Mouse (Mus musculus): ENCODE results near the gene Map2k7.
A peak's percentile ranks its signal among the peaks of the same experiment; 100 is the strongest.

The Map2k7 gene

DNA sequence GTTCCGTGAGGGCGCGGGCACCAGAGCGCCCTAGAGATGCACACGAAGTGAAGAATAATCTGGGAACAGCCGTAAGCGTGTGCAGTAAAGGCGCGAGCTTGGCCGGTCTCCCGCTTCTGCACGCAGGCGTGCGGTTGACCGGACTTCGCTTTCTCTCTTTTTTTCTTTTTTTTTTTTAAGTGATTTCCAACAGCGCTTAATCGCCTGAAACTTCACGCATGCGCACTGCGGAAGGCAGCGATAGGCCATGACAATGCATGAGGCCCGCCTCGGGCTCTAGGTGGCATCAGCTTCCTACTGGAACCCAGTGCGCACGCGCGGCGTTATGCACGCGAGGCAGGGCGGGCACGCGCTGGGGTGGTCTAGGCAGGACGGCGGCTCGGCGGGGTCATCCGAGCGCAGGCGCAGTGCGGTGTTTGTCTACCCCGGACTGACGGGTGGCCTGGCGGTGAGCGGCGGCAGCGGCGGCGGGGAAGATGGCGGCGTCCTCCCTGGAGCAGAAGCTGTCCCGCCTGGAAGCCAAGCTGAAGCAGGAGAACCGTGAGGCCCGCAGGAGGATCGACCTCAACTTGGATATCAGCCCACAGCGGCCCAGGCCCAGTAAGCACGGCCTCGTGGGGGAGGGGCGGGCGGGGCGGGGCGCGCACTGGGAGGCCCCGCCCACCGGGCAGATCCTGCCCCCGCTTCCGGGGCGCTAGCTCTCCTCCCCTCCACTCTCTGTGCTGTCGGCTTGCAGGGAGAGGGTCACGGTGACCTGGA is at the start of gene Map2k7, which contains the start of gene Gm49320:
TSS of gene Map2k7 (plus strand) at position 307 of the 759 bp plus-strand sequence.
TSS of gene Gm49320 (plus strand) at position 432 of the 759 bp plus-strand sequence.
- peak; percentile 100 for DNase-seq (ENCODE audit: inconsistent age in 2 of 2, low spot score in 1 of 2)

- no peak for DNase-seq (ENCODE audit: inconsistent age in 2 of 2, low spot score in 1 of 2)
These were observed 49.4 kb upstream of the Map2k7 start for GRCm38 (mm10) chr8:4189031-4189722.

DNA sequence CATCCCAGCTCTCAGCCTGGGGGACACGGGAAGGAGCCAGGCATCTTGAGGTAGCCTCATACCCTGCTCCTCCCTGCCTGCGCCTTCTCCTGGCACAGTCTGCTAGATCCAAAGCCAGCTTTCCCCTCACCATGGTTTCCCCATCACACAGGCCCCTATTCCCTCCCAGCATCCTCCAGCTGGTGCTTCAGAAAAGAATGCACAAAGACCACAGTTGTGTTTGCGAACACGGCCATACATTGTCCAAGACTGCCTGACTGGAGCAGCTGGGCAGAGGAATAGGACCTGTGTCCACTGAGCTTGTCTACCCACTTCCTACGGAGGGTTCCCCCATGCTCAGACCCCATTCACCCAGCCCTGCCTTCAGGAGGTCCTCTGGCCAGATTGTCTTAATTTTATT is 46.2 kb upstream of the Map2k7 start:
- DNase-seq (ENCODE audit: inconsistent age in 2 of 2, low spot score in 1 of 2), result no peak

GRCm38 (mm10) chr8:4192807-4193587 is 45.5 kb upstream of the Map2k7 start:
- DNase-seq (ENCODE audit: inconsistent age in 2 of 2, low spot score in 1 of 2), result peak; percentile 89 to 96

DNA sequence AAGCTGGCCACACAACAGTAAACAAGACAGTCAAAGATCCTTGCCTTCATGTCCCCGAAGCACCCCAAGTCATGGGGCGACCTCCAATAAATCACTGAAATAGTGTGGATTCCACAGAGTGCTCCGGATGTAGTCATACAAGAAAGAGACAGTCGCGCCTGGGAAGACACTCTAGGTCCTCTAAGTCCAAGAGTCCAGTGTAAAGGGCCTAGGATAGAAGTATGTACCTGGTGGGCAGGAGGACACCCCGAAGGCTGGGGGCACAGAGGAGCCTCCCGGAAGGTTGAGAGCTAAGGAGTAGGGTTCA is 45.0 kb upstream of the Map2k7 start:
- DNase-seq (ENCODE audit: inconsistent age in 2 of 2, low spot score in 1 of 2), result no peak

DNA sequence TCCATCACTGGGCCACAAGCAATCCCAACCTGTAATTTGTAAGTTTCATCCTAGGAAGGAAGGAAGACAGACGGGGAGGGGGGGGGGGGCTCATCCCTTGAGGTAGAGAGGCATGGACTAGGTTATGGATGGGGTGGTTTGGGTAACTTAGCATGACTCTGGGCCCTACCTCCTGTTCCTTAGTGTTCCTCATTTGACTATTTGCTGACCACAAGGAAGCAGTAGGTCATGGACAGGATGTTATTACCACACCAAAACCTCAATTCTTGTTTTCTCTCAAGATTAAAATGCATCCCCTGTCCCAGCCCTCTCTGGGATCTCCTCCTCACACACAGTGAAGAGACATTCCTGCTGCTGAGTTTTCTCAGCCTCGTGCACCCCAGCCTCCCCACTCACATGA is 37.2 kb upstream of the Map2k7 start:
- DNase-seq (ENCODE audit: inconsistent age in 2 of 2, low spot score in 1 of 2), result no peak

DNA sequence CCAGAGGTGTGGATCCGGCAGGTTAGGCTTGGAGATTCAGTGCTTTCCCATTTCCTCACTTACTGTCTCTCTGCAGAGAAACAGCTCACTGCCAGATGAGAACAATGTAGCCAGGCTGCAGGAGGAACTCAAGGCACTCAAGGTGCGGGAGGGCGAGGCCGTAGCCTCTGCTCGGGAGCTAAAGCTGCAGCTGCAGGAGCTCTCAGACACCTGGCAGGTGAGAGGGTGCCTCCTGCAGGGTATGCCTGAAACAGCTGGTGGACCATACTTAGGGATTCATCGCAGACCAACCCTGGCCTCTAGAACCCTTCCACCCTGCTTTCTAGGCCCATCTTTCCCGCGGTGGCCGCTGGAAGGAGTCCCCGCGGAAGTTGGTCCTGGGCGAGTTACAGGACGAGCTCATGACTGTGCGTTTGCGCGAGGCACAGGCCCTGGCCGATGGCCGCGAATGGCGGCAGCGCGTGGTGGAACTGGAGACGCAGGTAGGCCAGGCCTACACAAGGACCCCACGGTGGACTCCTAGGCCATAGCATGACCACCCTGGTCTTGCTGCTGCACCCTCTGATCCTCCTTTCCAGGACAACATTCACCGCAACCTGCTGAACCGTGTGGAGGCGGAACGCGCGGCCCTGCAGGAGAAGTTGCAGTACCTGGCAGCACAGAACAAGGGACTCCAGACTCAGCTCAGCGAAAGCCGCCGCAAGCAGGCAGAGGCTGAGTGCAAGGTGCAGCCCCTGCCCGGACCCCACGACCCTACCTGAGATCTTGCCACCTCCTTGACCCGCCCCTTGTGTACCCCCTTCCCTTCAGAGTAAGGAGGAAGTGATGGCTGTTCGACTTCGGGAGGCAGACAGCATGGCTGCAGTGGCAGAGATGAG is 33.1 kb upstream of the Map2k7 start:
- no peak for DNase-seq (ENCODE audit: inconsistent age in 2 of 2, low spot score in 1 of 2)

DNA sequence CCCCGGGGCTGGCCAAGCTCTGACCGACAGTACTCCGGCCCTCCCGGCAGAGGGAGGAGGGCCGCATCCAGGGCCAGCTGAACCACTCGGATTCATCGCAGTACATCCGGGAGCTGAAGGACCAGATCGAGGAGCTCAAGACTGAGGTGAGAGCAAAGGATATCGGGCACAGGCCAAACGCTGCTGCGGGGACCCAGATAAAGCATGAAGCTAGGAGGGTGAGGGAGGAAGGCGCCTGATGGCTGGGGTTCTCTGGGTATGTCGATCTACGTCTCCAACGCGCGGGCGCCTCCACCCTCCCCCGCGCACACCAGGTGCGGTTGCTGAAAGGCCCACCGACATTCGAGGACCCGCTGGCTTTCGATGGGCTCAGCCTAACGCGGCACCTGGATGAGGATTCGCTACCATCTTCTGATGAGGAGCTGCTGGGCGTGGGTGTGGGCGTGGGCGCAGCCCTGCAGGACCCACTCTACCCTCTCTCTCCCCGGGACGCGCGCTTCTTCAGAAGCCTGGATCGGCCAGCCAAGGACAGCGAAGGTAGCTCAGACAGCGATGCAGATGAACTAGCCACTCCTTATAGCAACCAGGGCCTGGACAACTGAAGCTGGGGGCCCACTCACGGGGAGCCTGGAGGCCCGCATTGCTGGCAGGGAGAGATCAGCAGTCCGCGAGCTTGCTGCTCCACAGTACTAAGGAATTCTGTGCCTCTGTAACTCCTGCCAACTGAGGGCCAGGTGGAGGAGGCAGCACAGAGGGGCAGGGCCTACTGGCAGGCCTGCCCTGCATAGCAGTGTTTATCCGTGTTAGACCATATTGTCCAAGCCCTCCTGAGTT is 32.1 kb upstream of the Map2k7 start:
- no peak for DNase-seq (ENCODE audit: inconsistent age in 2 of 2, low spot score in 1 of 2)

DNA sequence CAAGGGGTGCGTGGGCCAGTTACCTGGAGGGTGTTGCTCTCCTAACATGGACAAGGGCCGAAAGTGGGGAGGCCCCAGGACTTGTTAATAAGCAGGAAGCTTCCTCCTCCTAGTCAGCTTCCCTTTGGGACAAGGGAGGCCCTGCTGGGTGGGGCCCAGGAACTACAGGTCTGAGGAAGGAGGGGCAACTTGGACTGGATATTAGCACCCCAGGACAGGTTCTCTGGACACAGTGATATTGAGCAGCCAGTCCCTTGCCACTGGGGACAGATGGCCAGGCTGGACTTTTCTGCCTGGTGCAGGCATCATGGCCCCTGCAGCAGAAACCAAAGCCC is 31.6 kb upstream of the Map2k7 start:
- DNase-seq (ENCODE audit: inconsistent age in 2 of 2, low spot score in 1 of 2), result no peak

DNA sequence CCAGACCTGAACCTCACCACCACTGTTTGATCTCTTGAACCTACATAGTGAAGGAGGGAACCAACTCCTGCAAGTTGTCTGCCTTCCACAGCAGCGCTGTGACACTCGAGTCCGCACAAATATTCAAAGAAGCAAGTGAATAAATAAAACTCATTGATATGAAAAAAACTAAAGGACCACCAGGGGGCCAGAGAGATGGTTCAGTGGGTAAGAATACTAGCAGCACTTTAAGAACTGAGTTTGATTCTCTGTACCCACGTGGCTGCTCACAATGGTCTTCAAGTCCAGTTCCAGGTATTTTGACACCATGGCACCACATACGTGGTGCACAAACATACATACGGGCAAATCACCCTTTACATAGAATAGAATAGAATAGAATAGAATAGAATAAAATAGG is 27.4 kb upstream of the Map2k7 start:
- no peak for DNase-seq (ENCODE audit: inconsistent age in 2 of 2, low spot score in 1 of 2)

- peak in 1 of 2 experiments; percentile 56 for DNase-seq (ENCODE audit: inconsistent age in 2 of 2, low spot score in 1 of 2)
These were observed 25.7 kb upstream of the Map2k7 start for GRCm38 (mm10) chr8:4212809-4213209.

- DNase-seq (ENCODE audit: inconsistent age in 2 of 2, low spot score in 1 of 2), result peak; percentile 90 to 96
These were observed 25.1 kb upstream of the Map2k7 start for GRCm38 (mm10) chr8:4213210-4214005.

GRCm38 (mm10) chr8:4214006-4214980 is 24.2 kb upstream of the Map2k7 start:
- DNase-seq (ENCODE audit: inconsistent age in 2 of 2, low spot score in 1 of 2), result peak; percentile 90 to 95

DNA sequence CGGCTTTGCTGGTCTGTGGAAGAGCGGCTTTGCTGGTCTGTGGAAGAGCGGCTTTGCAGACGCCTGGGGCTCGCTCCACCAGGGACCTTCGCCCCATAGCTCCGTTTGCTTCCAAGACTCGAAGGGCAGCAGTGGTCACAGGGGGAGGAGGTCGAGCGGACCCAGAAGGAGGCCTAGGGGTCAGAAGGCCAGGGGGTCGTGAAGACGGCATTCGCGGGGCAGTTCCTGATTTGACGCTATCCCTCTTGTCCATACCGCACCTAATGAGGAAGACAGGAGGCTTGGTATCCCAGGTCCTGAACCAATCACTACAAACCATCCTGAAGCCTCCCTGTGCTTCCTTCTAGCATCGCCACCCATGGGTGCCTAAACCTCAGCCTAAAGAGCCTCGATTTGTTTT is 22.2 kb upstream of the Map2k7 start:
- DNase-seq (ENCODE audit: inconsistent age in 2 of 2, low spot score in 1 of 2), result peak in 1 of 2 experiments; percentile 63

- peak; percentile 55 to 83 for DNase-seq (ENCODE audit: inconsistent age in 2 of 2, low spot score in 1 of 2)
These were observed 21.5 kb upstream of the Map2k7 start, which contains the start of gene Prr36 for GRCm38 (mm10) chr8:4216791-4217621. Prr36 (minus strand) TSS chr8:4217459.

DNA sequence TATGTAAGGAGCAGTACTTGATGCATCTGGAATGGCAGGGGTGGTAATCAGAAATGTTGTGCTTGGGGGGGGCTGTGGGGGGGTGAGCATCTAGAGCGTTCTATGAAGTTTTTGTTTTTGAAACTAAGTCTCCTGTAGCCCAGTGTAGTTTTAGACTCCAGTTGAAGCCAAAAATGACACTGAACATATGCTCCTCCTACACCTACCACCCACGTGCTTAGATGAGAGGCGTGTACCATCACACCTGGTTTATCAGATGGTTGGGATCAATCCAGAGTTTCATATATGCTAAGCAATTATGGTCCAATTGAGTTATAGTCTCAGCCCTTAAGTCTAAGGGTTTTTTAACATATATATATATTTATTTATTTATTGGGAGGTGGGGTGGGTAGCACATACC is 18.9 kb upstream of the Map2k7 start:
- DNase-seq (ENCODE audit: inconsistent age in 2 of 2, low spot score in 1 of 2), result no peak

DNA sequence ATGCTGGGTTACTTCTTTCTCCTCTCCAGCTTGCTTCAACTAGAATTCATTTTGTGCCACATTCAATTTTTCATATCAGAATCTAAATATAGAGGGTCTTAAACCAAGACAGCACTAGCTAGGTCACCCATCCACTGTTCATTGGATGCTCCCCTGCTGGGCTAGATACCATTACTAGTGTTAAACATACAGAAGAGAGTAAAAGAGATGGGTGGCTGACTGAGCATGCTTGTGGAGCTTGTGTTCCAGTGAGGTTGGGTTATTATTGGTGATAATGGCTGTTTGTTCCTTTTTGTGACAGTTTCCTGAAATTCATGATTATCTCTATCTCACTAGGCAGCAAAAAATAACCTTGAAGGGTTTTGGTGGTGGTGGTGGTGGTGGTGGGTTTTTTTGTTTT is 16.5 kb upstream of the Map2k7 start:
- no peak for DNase-seq (ENCODE audit: inconsistent age in 2 of 2, low spot score in 1 of 2)
